Mouse (Mus musculus) CH12.LX (cell line): ENCODE data around the gene Srrm4. TPM values are rescaled to one million over a fixed set of nuclear protein-coding genes. Genes with fewer than 3 reads are reported as not detected.
A peak's percentile ranks its signal among the peaks of the same experiment; 100 is the strongest.

Experiments
- DNase-seq: peaks from one replicate; pipeline ENCODE4 v3.0.0-alpha.2; 2013; ENCODE audit errors: extremely low read depth
- H3K27ac ChIP-seq: 2 replicates; pipeline ENCODE4 v1.5.1; 2012; ENCODE audit warnings: low read depth, mild to moderate bottlenecking, control low read depth, moderate library complexity; ENCODE audit not compliant: insufficient read depth
- H3K27me3 ChIP-seq: replicated peaks from 2 replicates; pipeline ENCODE3; 2012; ENCODE audit warnings: inconsistent platforms
- H3K36me3 ChIP-seq, 2 experiments: replicated peaks in 1 of 2; 2 replicates each; pipeline versions ENCODE3 to v1.6.1; 2012; ENCODE audit warnings: inconsistent platforms in 1 of 2, low read length in 1 of 2, mild to moderate bottlenecking in 1 of 2, mixed read lengths in 1 of 2, moderate library complexity in 1 of 2; ENCODE audit not compliant: control insufficient read depth in 1 of 2, insufficient read depth in 1 of 2
- H3K4me1 ChIP-seq, 2 experiments: 2 replicates each; pipeline ENCODE4 v1.6.1; 2012; ENCODE audit warnings: inconsistent platforms in 1 of 2, moderate library complexity in 1 of 2; ENCODE audit not compliant: insufficient read depth in 2 of 2, control insufficient read depth in 1 of 2
- H3K4me2 ChIP-seq: 2 replicates; pipeline ENCODE4 v1.6.1; 2012; ENCODE audit warnings: low read depth, mild to moderate bottlenecking, control low read depth; ENCODE audit not compliant: poor library complexity, insufficient read depth, severe bottlenecking
- H3K4me3 ChIP-seq, 3 experiments: fragments of 150-350 bp in 1 of 3; sonication (generic) in 1 of 3; replicated peaks in 1 of 3; 2 replicates each; pipeline versions ENCODE3 to v1.5.1; 2011 to 2012; ENCODE audit warnings: low read depth in 2 of 3, low read length in 2 of 3, mild to moderate bottlenecking in 2 of 3, moderate library complexity in 2 of 3, control low read depth in 1 of 3, improper control_type of control experiment in 1 of 3, inconsistent platforms in 1 of 3, mixed read lengths in 1 of 3; ENCODE audit not compliant: poor library complexity in 1 of 3
- H3K79me2 ChIP-seq: replicated peaks from 2 replicates; pipeline ENCODE4 v1.6.1; 2012; ENCODE audit warnings: mild to moderate bottlenecking, moderate library complexity; ENCODE audit not compliant: control insufficient read depth, poor library complexity, insufficient read depth, severe bottlenecking; ENCODE audit errors: extremely low read depth
- H3K9ac ChIP-seq: 2 replicates; pipeline ENCODE4 v1.6.1; 2012; ENCODE audit warnings: low read depth, mild to moderate bottlenecking, control low read depth, moderate library complexity; ENCODE audit not compliant: insufficient read depth
- H3K9me3 ChIP-seq: replicated peaks from 2 replicates; pipeline ENCODE3; 2012; ENCODE audit warnings: low read length, inconsistent platforms, mixed read lengths
- CHD1 ChIP-seq: IDR thresholded peaks from 2 replicates; pipeline ENCODE4 v1.6.1; 2012; ENCODE audit warnings: low read depth, low read length, improper control_type of control experiment, inconsistent platforms
- CTCF ChIP-seq, 2 experiments: IDR thresholded peaks in 1 of 2; conservative IDR thresholded peaks in 1 of 2; 2 replicates each; pipeline ENCODE4 v1.5.1; 2011 to 2012; ENCODE audit warnings: low read depth in 2 of 2, low read length in 2 of 2, improper control_type of control experiment in 1 of 2, inconsistent platforms in 1 of 2, mild to moderate bottlenecking in 1 of 2, moderate library complexity in 1 of 2
- ELF1 ChIP-seq: IDR thresholded peaks from 2 replicates; pipeline ENCODE4 v1.6.1; 2014; ENCODE audit warnings: low read depth, mild to moderate bottlenecking, inconsistent platforms, low read length, improper control_type of control experiment
- IRF4 ChIP-seq: IDR thresholded peaks from 2 replicates; pipeline ENCODE4 v1.6.1; 2014; ENCODE audit warnings: low read depth, mild to moderate bottlenecking, inconsistent platforms, low read length, improper control_type of control experiment
- KAT2A ChIP-seq: IDR thresholded peaks from 2 replicates; pipeline ENCODE4 v1.6.1; 2012; ENCODE audit warnings: low read length, improper control_type of control experiment, inconsistent platforms; ENCODE audit not compliant: insufficient replicate concordance
- MAX ChIP-seq: IDR thresholded peaks from 2 replicates; pipeline ENCODE4 v1.6.1; 2011; ENCODE audit warnings: low read length, improper control_type of control experiment
- MAZ ChIP-seq: IDR thresholded peaks from 2 replicates; pipeline ENCODE4 v1.6.1; 2012; ENCODE audit warnings: low read depth, mild to moderate bottlenecking, inconsistent platforms, low read length, improper control_type of control experiment, moderate library complexity
- MEF2A ChIP-seq: IDR thresholded peaks from 2 replicates; pipeline ENCODE4 v1.6.1; 2014; ENCODE audit warnings: low read depth, mild to moderate bottlenecking, inconsistent platforms, low read length, improper control_type of control experiment, borderline replicate concordance
- MXI1 ChIP-seq: IDR thresholded peaks from 2 replicates; pipeline ENCODE4 v1.6.1; 2011; ENCODE audit warnings: mild to moderate bottlenecking, low read depth, low read length, improper control_type of control experiment
- NRF1 ChIP-seq: IDR thresholded peaks from 2 replicates; pipeline ENCODE4 v1.6.1; 2014; ENCODE audit warnings: low read depth, mild to moderate bottlenecking, inconsistent platforms, low read length, improper control_type of control experiment, moderate library complexity
- PAX5 ChIP-seq: IDR thresholded peaks from 2 replicates; pipeline ENCODE4 v1.6.1; 2012; ENCODE audit warnings: low read length, inconsistent platforms, mixed read lengths
- RCOR1 ChIP-seq: conservative IDR thresholded peaks from 2 replicates; pipeline ENCODE4 v1.6.1; 2012; ENCODE audit warnings: low read depth, mild to moderate bottlenecking, inconsistent platforms, low read length, improper control_type of control experiment
- TBP ChIP-seq: conservative IDR thresholded peaks from 2 replicates; pipeline ENCODE4 v1.6.1; 2011; ENCODE audit warnings: low read depth, low read length, improper control_type of control experiment
- TCF12 ChIP-seq: IDR thresholded peaks from 2 replicates; pipeline ENCODE4 v1.6.1; 2014; ENCODE audit warnings: low read depth, mild to moderate bottlenecking, inconsistent platforms, low read length, improper control_type of control experiment
- UBTF ChIP-seq: IDR thresholded peaks from 2 replicates; pipeline ENCODE4 v1.6.1; 2012; ENCODE audit warnings: low read depth, mild to moderate bottlenecking, inconsistent platforms, low read length, improper control_type of control experiment, moderate library complexity
- ZC3H11A ChIP-seq: IDR thresholded peaks from 2 replicates; pipeline ENCODE4 v1.6.1; 2012; ENCODE audit warnings: low read depth, mild to moderate bottlenecking, inconsistent platforms, low read length, improper control_type of control experiment
- ZKSCAN1 ChIP-seq: IDR thresholded peaks from 2 replicates; pipeline ENCODE4 v1.6.1; 2012; ENCODE audit warnings: low read depth, inconsistent platforms, low read length, improper control_type of control experiment, borderline replicate concordance
- ZMIZ1 ChIP-seq: IDR thresholded peaks from 2 replicates; pipeline ENCODE4 v1.6.1; 2012; ENCODE audit warnings: low read depth, mild to moderate bottlenecking, inconsistent platforms, low read length, improper control_type of control experiment
- ZNF384 ChIP-seq: IDR thresholded peaks from 2 replicates; pipeline ENCODE4 v1.6.1; 2012; ENCODE audit warnings: low read depth, low read length, improper control_type of control experiment, inconsistent platforms
- dilution Hi-C: fragments of 300-500 bp; cut with MboI; formaldehyde crosslinking; loops from 2 replicates; pipeline ENCODE4 v1.14.3; 2020; ENCODE audit warnings: low sequenced_read_pairs; ENCODE audit not compliant: extremely low pct_unique_long_range_greater_than_20kb, extremely low pct_ligation_motif_present
- in situ Hi-C: fragments of 300-500 bp; cut with MboI; formaldehyde crosslinking; loops from 3 replicates; pipeline ENCODE4 v1.14.3; 2019; ENCODE audit warnings: low sequenced_read_pairs, low pct_ligation_motif_present, low pct_unique_long_range_greater_than_20kb, mixed read lengths
- polyA plus RNA-seq: library from polyadenylated mRNA; unstranded; fragments of >175 nt; gene quantifications from 2 replicates; pipeline ENCODE4 v1.2.1, GENCODE M21; 2012; ENCODE audit warnings: low read depth; ENCODE audit not compliant: insufficient read length
- total RNA-seq, 2 experiments: library from RNA; depleted of rRNA; stranded (reverse); fragments of 300-350 nt in 1 of 2; fragments of >200 nt in 1 of 2; gene quantifications; 2 replicates each; pipeline ENCODE4 v1.2.3; 2012 to 2014

The Srrm4 gene
- total and polyA plus RNA-seq, 3 experiments = not detected

- Histone ChIP-seq H3K9ac (no peak overlapping the region), H3K9me3 (peaks cover 85% of the 10 kb centered on the region), H3K4me2 (no peak overlapping the region), H3K27me3 (no peaks in the 10 kb centered on the region), H3K36me3 (no peaks in the 10 kb centered on the region), H3K27ac (no peak overlapping the region), H3K4me1 (no peaks in the 10 kb centered on the region), H3K79me2 (no peaks in the 10 kb centered on the region), H3K4me3 (no peak overlapping the region)
- in situ Hi-C loops = no loop called here
- no peak for DNase-seq
- TF ChIP-seq IRF4 (no peak), ZNF384 (no peak), MXI1 (no peak), UBTF (no peak), MAZ (no peak), ZKSCAN1 (no peak), NRF1 (no peak), TCF12 (no peak), MAX (no peak), ZMIZ1 (no peak), CHD1 (no peak), MEF2A (no peak), TBP (no peak), ZC3H11A (no peak), PAX5 (no peak), ELF1 (no peak), KAT2A (no peak), CTCF (conservative IDR thresholded peaks at IDR 0.05 in 1 of 2, IDR thresholded peaks at IDR 0.05 in 1 of 2; ENCODE audit: low read depth in 2 of 2, low read length in 2 of 2) (no peak)
- dilution Hi-C loops = no loop called here
Measured at GRCm38 (mm10) chr5:116501342-116501741, 90.3 kb downstream of the Srrm4 start.

- in situ Hi-C loops (no loop called here), dilution Hi-C loops (no loop called here)
- H3K79me2 ChIP-seq = no peaks in the 10 kb centered on the region
- H3K27me3 ChIP-seq = no peaks in the 10 kb centered on the region
- H3K9me3 ChIP-seq = peaks cover 91% of the 10 kb centered on the region
- no peak overlapping the region for H3K9ac ChIP-seq
- no peaks in the 10 kb centered on the region for H3K4me1 ChIP-seq
- no peak for DNase-seq
- H3K27ac ChIP-seq = no peak overlapping the region
- H3K4me2 ChIP-seq = no peak overlapping the region
- H3K36me3 ChIP-seq = no peaks in the 10 kb centered on the region
- H3K4me3 ChIP-seq = peak overlapping the region in 1 of 3 experiments; percentile 1
- TF ChIP-seq MAZ (no peak), RCOR1 (no peak), PAX5 (no peak)
Measured at GRCm38 (mm10) chr5:116498880-116499640, 92.6 kb downstream of the Srrm4 start.
